ENCODE assay signal across 11 mouse cellular contexts in genomic region chr11:116127986-116128385, GRCm38 (mm10). TPM values are rescaled to one million over a fixed set of nuclear protein-coding genes. Genes with fewer than 3 reads are reported as not detected.
DNase-seq lines count a peak whose midpoint lies in the region; ATAC-seq and TF ChIP-seq lines count a peak whose summit lies in the region.
"Had no signal": no experiment of that assay in that cellular context is flagged by ENCODE, and none has a peak within 500 bp of the region (broad histone marks: within the 10 kb centered on the region; RNA-seq: fewer than 3 reads in every experiment).

No protein-coding gene starts in this region.

- H3K4me3 ChIP-seq in intestine, embryonic 14.5 days (ENCODE audit: low read depth, low read length): no peak overlapping the region
- H3K4me3 ChIP-seq in intestine, postnatal 0 days (ENCODE audit: low read depth, low read length): no peak overlapping the region
- H3K4me3 ChIP-seq in midbrain, embryonic 16.5 days (ENCODE audit: low read depth, low read length): no peak overlapping the region
- H3K4me3 ChIP-seq in midbrain, embryonic 11.5 days (ENCODE audit: low read depth, low read length): no peak overlapping the region
- no peak overlapping the region for H3K4me3 ChIP-seq in stomach, embryonic 15.5 days (replicated peaks)

- H3K4me2 ChIP-seq in intestine, embryonic 14.5 days (ENCODE audit: low read length): peak overlapping the region; percentile 30; the same call in 1 of the 2 replicates
- H3K4me2 ChIP-seq in intestine, postnatal 0 days (replicated peaks; ENCODE audit: low read depth): no peak overlapping the region; the same call in 1 of the 2 replicates
- H3K4me2 ChIP-seq in midbrain, embryonic 16.5 days (ENCODE audit: low read length): no peak overlapping the region
- H3K4me2 ChIP-seq in midbrain, embryonic 11.5 days: no peak overlapping the region
- peak overlapping the region; percentile 42; the same call in 1 of the 2 replicates for H3K4me2 ChIP-seq in stomach, embryonic 15.5 days

- no peak overlapping the region for H3K27ac ChIP-seq in intestine, embryonic 14.5 days (ENCODE audit: low read depth)
- H3K27ac ChIP-seq in intestine, postnatal 0 days (ENCODE audit: low read depth, low read length): no peak overlapping the region
- H3K27ac ChIP-seq in midbrain, embryonic 16.5 days (ENCODE audit: low read length): no peak overlapping the region
- no peak overlapping the region for H3K27ac ChIP-seq in midbrain, embryonic 11.5 days (ENCODE audit: low read depth, low read length)
- H3K27ac ChIP-seq in stomach, embryonic 15.5 days: peak overlapping the region; percentile 71

- H3K27me3 ChIP-seq in intestine, embryonic 14.5 days (replicated peaks; ENCODE audit: control insufficient read depth, insufficient read depth, low read length): no peaks in the 10 kb centered on the region
- no peaks in the 10 kb centered on the region for H3K27me3 ChIP-seq in intestine, postnatal 0 days (replicated peaks; ENCODE audit: control insufficient read depth, insufficient read depth, low read length)
- H3K27me3 ChIP-seq in midbrain, embryonic 16.5 days (ENCODE audit: control insufficient read depth, insufficient read depth, low read depth, low read length): no peaks in the 10 kb centered on the region
- no peaks in the 10 kb centered on the region for H3K27me3 ChIP-seq in midbrain, embryonic 11.5 days (ENCODE audit: control insufficient read depth, insufficient read depth, low read length)
- H3K27me3 ChIP-seq in stomach, embryonic 15.5 days (replicated peaks): no peaks in the 10 kb centered on the region

- DNase-seq in intestine, embryonic 14.5 days (ENCODE audit: low spot score): no peak
- DNase-seq in midbrain, embryonic 11.5 days (ENCODE audit: low spot score, missing footprints): no peak
- peak; percentile 36 for DNase-seq in heart, postnatal 4 days
- DNase-seq in left cerebral cortex, postnatal 36 days (ENCODE audit: low spot score in 2 of 2): no peak
- DNase-seq in spleen, postnatal 10 days (ENCODE audit: low spot score in 2 of 2): no peak
- DNase-seq: right cerebral cortex, postnatal 4 days had no signal

- peaks cover 30% of the 10 kb centered on the region for H3K36me3 ChIP-seq in intestine, embryonic 14.5 days (ENCODE audit: control insufficient read depth, insufficient read depth, low read length)
- peaks cover 52% of the 10 kb centered on the region for H3K36me3 ChIP-seq in intestine, postnatal 0 days (ENCODE audit: control insufficient read depth, insufficient read depth)
- peaks cover 12% of the 10 kb centered on the region for H3K36me3 ChIP-seq in midbrain, embryonic 16.5 days (ENCODE audit: control insufficient read depth, insufficient read depth, low read length)
- 0 out of 2 replicates have a peak, but pooled peaks cover 4% of the 10 kb centered on the region for H3K36me3 ChIP-seq in midbrain, embryonic 11.5 days (ENCODE audit: control insufficient read depth, insufficient read depth, low read length)
- H3K36me3 ChIP-seq in stomach, embryonic 15.5 days: peaks cover 27% of the 10 kb centered on the region

- peaks cover 18% of the 10 kb centered on the region for H3K4me1 ChIP-seq in intestine, embryonic 14.5 days (replicated peaks; ENCODE audit: control insufficient read depth, insufficient read depth, low read length)
- peaks cover 8% of the 10 kb centered on the region for H3K4me1 ChIP-seq in intestine, postnatal 0 days (replicated peaks; ENCODE audit: control insufficient read depth, insufficient read depth, low read length)
- H3K4me1 ChIP-seq in midbrain, embryonic 16.5 days (ENCODE audit: control insufficient read depth, insufficient read depth, low read length): peaks cover 14% of the 10 kb centered on the region
- H3K4me1 ChIP-seq in midbrain, embryonic 11.5 days (ENCODE audit: control insufficient read depth, insufficient read depth, low read length): peaks cover 15% of the 10 kb centered on the region
- H3K4me1 ChIP-seq in stomach, embryonic 15.5 days: peaks cover 33% of the 10 kb centered on the region

- no peak for ATAC-seq in intestine, embryonic 14.5 days (replicated peaks; ENCODE audit: low FRiP score, low TSS enrichment, low read depth)
- no peak for ATAC-seq in intestine, postnatal 0 days
- ATAC-seq in midbrain, embryonic 16.5 days: no peak
- no peak for ATAC-seq in midbrain, embryonic 11.5 days (ENCODE audit: low FRiP score)
- ATAC-seq in stomach, embryonic 15.5 days (ENCODE audit: insufficient read depth, low FRiP score, low read depth): no peak
- ATAC-seq: forebrain, embryonic 16.5 days had no signal

- no peaks in the 10 kb centered on the region for H3K9me3 ChIP-seq in intestine, embryonic 14.5 days (ENCODE audit: control insufficient read depth, low read length)
- H3K9me3 ChIP-seq in intestine, postnatal 0 days (ENCODE audit: control insufficient read depth): no peaks in the 10 kb centered on the region
- H3K9me3 ChIP-seq in midbrain, embryonic 16.5 days (replicated peaks; ENCODE audit: control insufficient read depth, low read length, poor library complexity, severe bottlenecking): no peaks in the 10 kb centered on the region
- H3K9me3 ChIP-seq in midbrain, embryonic 11.5 days (ENCODE audit: control insufficient read depth, low read length): no peaks in the 10 kb centered on the region
- no peaks in the 10 kb centered on the region for H3K9me3 ChIP-seq in stomach, embryonic 15.5 days

- WGBS in intestine, embryonic 14.5 days: 66% methylated on average over 9 of the region's 9 CpGs
- WGBS in intestine, postnatal 0 days: 76% methylated on average over 9 of the region's 9 CpGs
- 71% methylated on average over 9 of the region's 9 CpGs for WGBS in midbrain, embryonic 16.5 days
- WGBS in midbrain, embryonic 11.5 days: 79% methylated on average over 9 of the region's 9 CpGs
- 66% methylated on average over 9 of the region's 9 CpGs for WGBS in stomach, embryonic 15.5 days

- H3K9ac ChIP-seq in intestine, embryonic 14.5 days (ENCODE audit: low read length): no peak overlapping the region
- no peak overlapping the region for H3K9ac ChIP-seq in intestine, postnatal 0 days (ENCODE audit: low read depth, low read length)
- 0 out of 2 replicates have a peak overlapping the region, but pooled peaks have one; percentile 16 for H3K9ac ChIP-seq in midbrain, embryonic 16.5 days (ENCODE audit: low read depth, low read length)
- H3K9ac ChIP-seq in midbrain, embryonic 11.5 days (ENCODE audit: low read length): no peak overlapping the region
- H3K9ac ChIP-seq in stomach, embryonic 15.5 days: no peak overlapping the region

- no peak for TF ChIP-seq CTCF in intestine, postnatal 0 days (IDR thresholded peaks at IDR 0.05; ENCODE audit: low read depth)

- intact Hi-C loops in left cerebral cortex, postnatal 36 days (cut with DNase I): no loop called here

RNA-seq across cellular contexts. Expression of gene Trim47, which starts 1.0 kb away (rescaled TPM):
- 10.8 and 13.1 TPM in 2 replicates for polyA plus RNA-seq in intestine, embryonic 14.5 days (2014; fragmentation: Nextera tagmentation; extraction: Ambion mirVana)
- 15.7 and 16.1 TPM in 2 replicates for polyA plus RNA-seq in intestine, postnatal 0 days (2015; fragmentation: Nextera tagmentation; extraction: Ambion mirVana)
- polyA plus RNA-seq in midbrain, embryonic 16.5 days (2015; fragmentation: Nextera tagmentation; extraction: Ambion mirVana): 9.5 and 12.7 TPM in 2 replicates
- 2.7 TPM in 2 replicates for polyA plus RNA-seq in midbrain, embryonic 11.5 days (2014; fragmentation: Nextera tagmentation; extraction: Ambion mirVana)
- 10 to 100 TPM; 47.1 to 50.9 TPM for total RNA-seq in heart, postnatal 4 days (2021)
- 27.6 and 30.9 TPM in 2 replicates for polyA plus RNA-seq in stomach, embryonic 15.5 days (2015; fragmentation: Nextera tagmentation; extraction: Ambion mirVana)
- 1 to 10 TPM; 7.0 to 9.6 TPM for total RNA-seq in left cerebral cortex, postnatal 36 days (2021)
- polyA plus RNA-seq: G1E had no signal

RNA-seq across cellular contexts. Expression of gene Trim65, which starts 2.9 kb away (rescaled TPM):
- polyA plus RNA-seq in intestine, embryonic 14.5 days (2014; fragmentation: Nextera tagmentation; extraction: Ambion mirVana): 5.3 and 5.5 TPM in 2 replicates
- 3.1 and 3.3 TPM in 2 replicates for polyA plus RNA-seq in intestine, postnatal 0 days (2015; fragmentation: Nextera tagmentation; extraction: Ambion mirVana)
- polyA plus RNA-seq in midbrain, embryonic 16.5 days (2015; fragmentation: Nextera tagmentation; extraction: Ambion mirVana): 2.2 and 2.3 TPM in 2 replicates
- polyA plus RNA-seq in midbrain, embryonic 11.5 days (2014; fragmentation: Nextera tagmentation; extraction: Ambion mirVana): 1.3 TPM in 2 replicates
- 1 to 10 TPM; 4.3 to 4.8 TPM for total RNA-seq in heart, postnatal 4 days (2021)
- polyA plus RNA-seq in stomach, embryonic 15.5 days (2015; fragmentation: Nextera tagmentation; extraction: Ambion mirVana): 5.7 and 6.5 TPM in 2 replicates
- total RNA-seq in left cerebral cortex, postnatal 36 days (2021): 1 to 10 TPM; 7.2 to 8.4 TPM
- polyA plus RNA-seq: G1E had no signal

RNA-seq across cellular contexts. Expression of gene Mrpl38, which starts 10.7 kb away (rescaled TPM):
- polyA plus RNA-seq in intestine, embryonic 14.5 days (2014; fragmentation: Nextera tagmentation; extraction: Ambion mirVana): 111 and 113 TPM in 2 replicates
- polyA plus RNA-seq in intestine, postnatal 0 days (2015; fragmentation: Nextera tagmentation; extraction: Ambion mirVana): 35.6 and 38.5 TPM in 2 replicates
- 80.3 and 84.6 TPM in 2 replicates for polyA plus RNA-seq in midbrain, embryonic 16.5 days (2015; fragmentation: Nextera tagmentation; extraction: Ambion mirVana)
- 96.3 and 97.0 TPM in 2 replicates for polyA plus RNA-seq in midbrain, embryonic 11.5 days (2014; fragmentation: Nextera tagmentation; extraction: Ambion mirVana)
- 10 to 100 TPM; 52.5 to 55.3 TPM for total RNA-seq in heart, postnatal 4 days (2021)
- polyA plus RNA-seq in stomach, embryonic 15.5 days (2015; fragmentation: Nextera tagmentation; extraction: Ambion mirVana): 94.8 and 102 TPM in 2 replicates
- total RNA-seq in left cerebral cortex, postnatal 36 days (2021): 10 to 100 TPM; 58.3 to 62.1 TPM

RNA-seq across cellular contexts. Expression of gene Fbf1, which starts 40.0 kb away (rescaled TPM):
- polyA plus RNA-seq in intestine, embryonic 14.5 days (2014; fragmentation: Nextera tagmentation; extraction: Ambion mirVana): 22.8 and 23.3 TPM in 2 replicates
- 3.7 and 4.8 TPM in 2 replicates for polyA plus RNA-seq in intestine, postnatal 0 days (2015; fragmentation: Nextera tagmentation; extraction: Ambion mirVana)
- polyA plus RNA-seq in midbrain, embryonic 16.5 days (2015; fragmentation: Nextera tagmentation; extraction: Ambion mirVana): 69.4 and 77.1 TPM in 2 replicates
- polyA plus RNA-seq in midbrain, embryonic 11.5 days (2014; fragmentation: Nextera tagmentation; extraction: Ambion mirVana): 28.7 and 30.1 TPM in 2 replicates
- total RNA-seq in heart, postnatal 4 days (2021): 10 to 100 TPM; 20.2 to 21.5 TPM
- polyA plus RNA-seq in stomach, embryonic 15.5 days (2015; fragmentation: Nextera tagmentation; extraction: Ambion mirVana): 26.8 and 31.8 TPM in 2 replicates
- 10 to 100 TPM; 65.5 to 98.0 TPM for total RNA-seq in left cerebral cortex, postnatal 36 days (2021)

RNA-seq across cellular contexts. Expression of gene Wbp2, which starts 41.2 kb away (rescaled TPM):
- polyA plus RNA-seq in intestine, embryonic 14.5 days (2014; fragmentation: Nextera tagmentation; extraction: Ambion mirVana): 78.0 and 85.0 TPM in 2 replicates
- polyA plus RNA-seq in intestine, postnatal 0 days (2015; fragmentation: Nextera tagmentation; extraction: Ambion mirVana): 179 and 201 TPM in 2 replicates
- polyA plus RNA-seq in midbrain, embryonic 16.5 days (2015; fragmentation: Nextera tagmentation; extraction: Ambion mirVana): 159 and 206 TPM in 2 replicates
- 84.9 and 86.8 TPM in 2 replicates for polyA plus RNA-seq in midbrain, embryonic 11.5 days (2014; fragmentation: Nextera tagmentation; extraction: Ambion mirVana)
- total RNA-seq in heart, postnatal 4 days (2021): 100 to 1,000 TPM; 107 TPM
- polyA plus RNA-seq in stomach, embryonic 15.5 days (2015; fragmentation: Nextera tagmentation; extraction: Ambion mirVana): 70.4 and 77.6 TPM in 2 replicates
- total RNA-seq in left cerebral cortex, postnatal 36 days (2021): 100 to 1,000 TPM; 388 to 420 TPM

Comparison
In these comparisons a context has a peak if more than half of its experiments do, and no peak if none do; other contexts are left out.
1. H3K4me2 ChIP-seq: peak in intestine, embryonic 14.5 days (single experiment) and stomach, embryonic 15.5 days (single experiment); none in intestine, postnatal 0 days (single experiment), midbrain, embryonic 16.5 days (single experiment) and midbrain, embryonic 11.5 days (single experiment).